Mouse (Mus musculus) hematopoietic multipotent progenitor cell, adult 10-12 weeks (in vitro differentiated cells): ENCODE measurements around the gene Tssk1. TPM values are rescaled to one million over a fixed set of nuclear protein-coding genes. Genes with fewer than 3 reads are reported as not detected.

Experiments
- polyA plus RNA-seq: library from polyadenylated mRNA; stranded (reverse); fragments of >175 nt; gene quantifications from 2 replicates; pipeline ENCODE4 v1.2.3, GENCODE M21; 2012; ENCODE audit warnings: low replicate concordance

The Tssk1 gene
- not detected in 2 replicates for polyA plus RNA-seq

DNA sequence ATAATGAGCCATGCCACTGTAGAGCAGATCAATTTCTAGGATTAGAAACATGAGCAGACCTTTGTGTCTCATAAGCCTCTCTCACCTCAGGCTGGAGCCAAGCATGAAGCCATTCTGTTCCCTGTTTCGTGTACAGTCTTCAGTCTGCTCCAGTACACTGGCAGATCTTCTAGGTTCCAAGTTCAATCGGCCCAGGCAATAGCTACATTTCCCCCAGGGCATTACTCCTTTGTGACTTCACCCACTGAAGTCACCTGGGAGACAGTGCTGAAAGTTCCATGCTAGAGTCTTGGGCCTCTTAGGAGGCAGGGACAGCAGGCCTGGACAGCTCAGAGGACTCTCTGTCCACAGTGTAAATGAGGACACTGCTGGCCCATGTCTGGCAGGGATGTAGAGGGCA, at the start of gene Tssk1:
TSS of gene Tssk1 (plus strand) at position 301 of the 400 bp plus-strand sequence.

DNA sequence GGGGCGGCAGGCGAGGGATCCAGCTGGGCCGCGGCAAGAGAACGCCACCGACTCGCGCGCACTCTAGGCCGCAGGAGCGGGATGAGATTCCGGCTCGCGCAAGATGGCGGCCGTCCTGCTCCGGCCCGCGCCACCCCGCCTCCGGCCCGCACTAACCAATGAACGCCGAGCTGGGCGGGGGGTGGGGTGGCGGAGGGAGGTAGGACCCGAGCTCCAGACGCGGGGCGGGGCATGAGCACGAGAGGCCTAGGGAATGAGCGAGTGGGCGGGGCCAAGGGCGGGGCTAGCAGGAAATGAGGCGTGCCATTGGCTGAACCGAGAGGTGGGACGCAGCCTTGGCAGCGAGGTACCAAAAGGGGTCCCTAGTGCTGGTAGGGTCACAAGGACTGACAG, 2.5 kb upstream of the Tssk1 start, which contains the start of gene Gm20518:
TSS of gene Gm20518 (minus strand) at position 105 of the 393 bp plus-strand sequence.

DNA sequence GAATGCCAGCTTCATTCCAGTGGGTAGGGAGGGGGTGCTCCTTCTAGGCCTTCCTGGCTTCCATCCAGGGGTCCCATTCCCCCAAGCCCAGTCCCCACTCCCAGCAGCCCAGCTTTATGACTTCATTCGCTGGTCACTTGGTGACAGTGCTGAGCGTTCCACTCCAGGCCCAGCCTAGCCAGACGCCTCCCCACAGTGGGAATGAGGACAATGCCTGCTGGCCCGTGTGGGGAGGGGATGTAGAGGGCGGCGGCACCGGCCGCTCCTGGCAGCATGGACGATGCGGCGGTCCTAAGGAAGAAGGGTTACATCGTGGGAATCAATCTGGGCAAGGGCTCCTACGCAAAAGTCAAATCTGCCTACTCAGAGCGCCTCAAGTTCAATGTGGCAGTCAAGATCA, 4.4 kb downstream of the Tssk1 start, which contains the start of the genes Dgcr2 and Tssk2:
TSS of gene Dgcr2 (minus strand) at position 101 of the 400 bp plus-strand sequence.
TSS of gene Tssk2 (plus strand) at position 176 of the 400 bp plus-strand sequence.

DNA sequence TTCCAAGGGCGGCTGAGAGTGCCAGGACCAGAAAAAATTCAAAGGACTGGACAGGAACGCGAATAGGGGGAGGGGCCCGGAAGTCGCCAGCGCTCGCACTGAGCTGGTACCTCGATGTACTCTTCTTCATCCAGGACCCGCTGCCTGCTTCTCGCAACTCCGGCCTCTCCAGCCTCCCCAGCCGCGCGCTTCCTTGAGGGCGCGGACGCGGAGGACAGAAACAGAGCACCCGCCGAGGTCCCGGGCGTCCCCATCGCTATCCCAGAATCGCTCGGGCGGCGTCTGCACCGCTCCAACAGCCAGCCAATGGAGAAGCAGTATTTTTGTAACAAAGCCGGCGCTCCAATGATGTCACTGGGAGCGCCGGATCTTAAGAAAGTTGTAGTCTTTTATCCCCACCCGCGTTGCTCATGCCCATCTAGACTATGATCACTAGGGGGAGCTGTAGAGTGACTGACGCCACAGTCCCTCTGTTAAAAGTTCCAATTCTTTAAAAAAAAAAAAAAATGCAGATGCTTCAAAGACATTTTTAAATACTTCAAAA, 17.1 kb downstream of the Tssk1 start, which contains the start of gene Ess2:
TSS of gene Ess2 (minus strand) at position 297 of the 544 bp plus-strand sequence.

DNA sequence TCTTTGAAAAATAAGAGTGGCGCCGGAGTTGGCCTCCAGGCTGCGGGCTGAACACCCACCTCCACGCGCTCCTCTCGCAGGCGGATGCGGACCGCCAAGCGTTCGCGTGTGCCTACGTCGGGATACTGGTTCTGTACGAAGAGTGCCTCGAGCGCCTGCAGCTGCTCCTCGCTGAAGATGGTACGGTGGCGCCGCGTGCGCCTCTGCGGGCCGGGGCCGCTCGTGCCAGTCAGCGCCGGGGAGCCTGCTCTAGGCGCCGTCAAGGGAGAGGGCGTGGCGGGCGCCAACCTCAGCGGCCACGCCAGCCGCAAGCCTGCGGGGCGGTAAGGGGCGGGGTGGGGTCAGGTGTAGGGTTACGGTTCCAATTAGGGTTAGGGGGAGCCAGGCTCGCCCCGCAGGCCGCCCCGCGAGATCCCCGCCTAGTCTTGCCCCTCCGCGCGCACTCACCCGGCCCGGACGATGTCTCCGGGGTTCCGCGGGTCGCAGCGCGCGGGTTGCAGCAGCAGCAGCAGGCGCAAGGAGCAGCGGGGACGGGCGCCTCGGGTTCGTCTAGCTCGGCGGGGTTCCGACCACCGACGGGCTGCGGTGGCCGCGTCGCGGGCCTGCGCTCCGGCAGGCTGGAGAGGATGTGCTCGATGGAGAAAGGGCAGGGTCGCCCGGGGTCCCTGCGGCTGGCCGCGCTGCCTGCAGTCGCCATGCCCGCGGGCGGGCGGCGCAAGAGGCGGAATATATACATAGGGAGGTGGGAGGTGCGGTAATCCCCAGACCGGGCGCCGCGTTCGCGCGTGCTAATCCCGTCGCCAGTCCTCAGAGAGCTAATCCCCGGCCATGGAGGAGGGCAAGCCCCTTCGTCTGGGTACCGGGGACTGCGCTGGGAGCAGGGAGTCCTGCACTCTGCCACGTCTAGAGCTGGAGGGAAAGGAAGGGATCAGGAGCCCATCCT, 20.6 kb downstream of the Tssk1 start, which contains the start of gene Gsc2:
TSS of gene Gsc2 (minus strand) at position 753 of the 943 bp plus-strand sequence.

DNA sequence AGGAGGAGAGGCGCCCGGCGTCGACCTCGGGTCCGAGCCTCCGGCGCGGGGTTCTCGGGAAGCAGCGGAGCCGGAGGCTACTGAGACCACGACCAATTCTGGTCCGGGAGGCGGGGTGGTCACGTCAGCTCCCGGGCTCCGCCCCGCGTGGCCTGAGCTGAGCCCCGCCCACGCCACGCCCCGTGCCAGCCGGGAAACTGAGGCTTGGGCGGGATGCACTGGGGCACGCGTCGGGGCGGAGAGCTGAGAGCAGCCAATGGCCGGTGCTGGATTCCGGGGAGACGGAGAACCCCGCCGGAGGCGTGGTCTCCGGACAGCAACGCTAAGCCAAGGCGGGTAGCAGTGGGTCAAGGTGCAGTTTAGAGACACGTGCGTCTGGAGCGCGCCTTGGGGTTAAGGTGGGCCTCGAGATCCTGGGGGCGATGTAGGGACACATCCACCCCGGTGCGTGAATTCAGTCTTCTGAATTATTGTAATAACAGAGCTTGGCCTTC, 34.1 kb downstream of the Tssk1 start, which contains the start of gene Slc25a1:
TSS of gene Slc25a1 (minus strand) at position 133 of the 494 bp plus-strand sequence.

Other genes starting within 250 kb of the Tssk1 start
- 0.43 and 5.8 TPM in 2 replicates for gene Ccdc74a, start 247.8 kb upstream of the Tssk1 start, polyA plus RNA-seq
- gene Med15, start 161.3 kb upstream of the Tssk1 start, polyA plus RNA-seq, result 168 and 199 TPM in 2 replicates
- gene Klhl22, start 134.6 kb upstream of the Tssk1 start, polyA plus RNA-seq, result 4.9 and 14.8 TPM in 2 replicates
- 1.3 and 4.3 TPM in 2 replicates for gene Scarf2, start 96.9 kb upstream of the Tssk1 start, polyA plus RNA-seq
- not detected in 2 replicates for gene B830017H08Rik, start 61.1 kb upstream of the Tssk1 start, polyA plus RNA-seq
- gene Car15, start 55.9 kb upstream of the Tssk1 start, polyA plus RNA-seq, result 1.8 and 8.0 TPM in 2 replicates
- gene Gm20518, start 2.6 kb upstream of the Tssk1 start, polyA plus RNA-seq, result 0.42 and 1.5 TPM in 2 replicates
- gene Dgcr2, start 4.3 kb downstream of the Tssk1 start, polyA plus RNA-seq, result 23.3 and 26.7 TPM in 2 replicates
- gene Tssk2, start 4.4 kb downstream of the Tssk1 start, polyA plus RNA-seq, result not detected in 2 replicates
- gene Ess2, start 17.1 kb downstream of the Tssk1 start, polyA plus RNA-seq, result 27.5 and 31.1 TPM in 2 replicates
- not detected in 2 replicates for gene Gsc2, start 20.8 kb downstream of the Tssk1 start, polyA plus RNA-seq
- gene Slc25a1, start 34.0 kb downstream of the Tssk1 start, polyA plus RNA-seq, result 69.4 and 186 TPM in 2 replicates
- gene Vpreb2, start 86.2 kb downstream of the Tssk1 start, polyA plus RNA-seq, result not detected in 2 replicates
- 8.0 and 23.0 TPM in 2 replicates for gene Dgcr6, start 158.6 kb downstream of the Tssk1 start, polyA plus RNA-seq
- gene Prodh, start 196.0 kb downstream of the Tssk1 start, polyA plus RNA-seq, result 2.4 and 2.5 TPM in 2 replicates
- 0.46 and 0.91 TPM in 2 replicates for gene Rtn4r, start 233.4 kb downstream of the Tssk1 start, polyA plus RNA-seq